Mouse (Mus musculus): ENCODE data around the gene Suclg1.

Gene Suclg1

DNA sequence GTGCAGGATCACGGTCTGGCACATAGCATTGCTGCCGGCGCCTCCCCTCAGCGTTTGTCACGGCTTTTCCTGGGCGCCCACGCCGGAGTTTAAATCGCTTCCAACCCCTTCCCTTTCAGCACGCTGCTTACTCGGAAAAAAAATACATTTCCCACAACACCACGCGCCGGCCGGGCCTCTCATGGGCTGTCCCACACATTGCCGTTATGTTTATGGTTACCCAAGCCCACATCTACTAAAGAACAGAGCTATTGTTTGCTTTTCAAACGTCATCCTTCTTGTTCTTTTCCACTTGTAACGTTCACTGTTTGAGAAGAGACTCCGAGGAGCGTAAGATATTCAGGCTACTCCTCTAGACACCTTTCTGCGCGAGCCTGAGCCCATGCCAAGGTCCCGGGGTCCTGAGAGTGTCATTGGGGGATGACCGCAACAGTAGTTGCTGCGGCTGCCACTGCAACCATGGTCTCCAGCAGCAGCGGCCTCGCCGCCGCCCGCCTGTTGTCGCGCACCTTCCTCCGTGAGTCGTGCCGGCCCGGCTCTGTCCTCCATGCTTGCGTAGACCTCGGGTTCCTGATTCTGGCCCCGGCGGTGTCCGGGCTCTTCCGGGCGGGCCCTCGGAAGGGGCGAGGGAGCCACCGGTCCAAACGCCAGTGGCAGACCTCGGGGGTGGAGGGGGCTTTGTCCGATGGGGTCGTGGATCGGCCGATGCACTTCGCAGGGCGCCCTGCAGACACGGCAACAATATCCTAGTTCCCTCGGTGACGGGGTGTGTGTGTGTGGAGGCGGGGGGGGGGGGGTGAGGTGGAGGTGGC lies at the start of gene Suclg1:
TSS of gene Suclg1 (plus strand) at position 146 of the 812 bp plus-strand sequence.
- peak; percentile 81 for DNase-seq (ENCODE audit: low read depth)

DNA sequence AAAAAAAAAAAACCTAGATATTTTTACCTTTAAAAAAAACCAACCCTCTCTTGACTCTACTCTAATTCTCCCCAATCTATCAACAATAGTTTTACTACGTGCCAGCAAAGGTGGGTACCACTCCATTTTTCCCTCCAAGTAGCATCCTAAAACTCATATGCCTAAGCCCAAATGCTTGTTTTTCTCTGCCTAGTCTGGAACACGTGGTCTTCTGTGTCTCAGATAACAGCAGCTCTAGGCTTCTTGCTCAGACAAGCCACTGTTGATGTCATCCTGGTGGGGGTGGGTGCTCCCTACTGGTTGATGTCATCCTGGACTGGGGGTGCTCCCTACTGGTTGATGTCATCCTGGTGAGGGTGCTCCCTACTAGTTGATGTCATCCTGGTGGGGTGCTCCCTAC lies 44.5 kb upstream of the Suclg1 start:
- no peak for DNase-seq (ENCODE audit: low read depth)

DNA sequence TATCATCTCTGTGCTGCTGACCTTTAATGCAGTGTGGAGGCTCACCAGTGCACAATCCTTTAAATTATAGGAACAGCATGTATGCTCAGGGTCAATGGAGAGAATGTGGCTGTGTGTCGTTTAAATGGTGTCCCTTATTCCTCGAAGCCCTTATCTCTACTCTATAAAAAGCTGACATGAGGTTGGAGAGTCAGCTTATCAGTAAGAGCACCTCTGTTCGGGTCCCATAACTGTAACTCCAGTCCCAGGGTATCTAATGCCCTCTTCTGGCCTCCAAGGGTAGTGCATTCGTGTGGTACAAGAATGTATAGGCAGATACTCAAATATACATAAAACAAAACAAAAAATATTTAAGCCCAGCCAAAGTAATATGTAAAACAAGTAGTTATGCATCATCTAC lies 43.2 kb upstream of the Suclg1 start:
- DNase-seq (ENCODE audit: low read depth), result no peak

DNA sequence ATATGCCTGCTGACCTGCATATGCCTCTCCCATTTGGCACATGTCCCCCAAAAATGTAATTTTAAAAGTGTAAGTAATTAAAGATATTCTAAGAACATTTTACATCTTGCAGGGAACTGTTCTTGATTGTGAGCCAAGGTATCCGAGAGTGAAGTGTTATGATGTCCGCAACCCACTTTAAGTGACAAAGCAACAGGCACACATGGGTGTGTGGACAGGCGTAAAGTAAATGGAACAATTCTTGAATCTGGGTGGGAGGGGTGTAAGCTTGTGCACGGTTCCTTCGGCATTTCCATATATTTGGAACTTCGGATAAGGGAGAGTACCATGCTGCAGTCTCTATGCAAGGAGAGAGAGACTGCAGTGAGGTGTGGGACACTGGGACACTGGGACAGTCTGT lies 38.6 kb upstream of the Suclg1 start:
- DNase-seq (ENCODE audit: low read depth), result no peak

DNA sequence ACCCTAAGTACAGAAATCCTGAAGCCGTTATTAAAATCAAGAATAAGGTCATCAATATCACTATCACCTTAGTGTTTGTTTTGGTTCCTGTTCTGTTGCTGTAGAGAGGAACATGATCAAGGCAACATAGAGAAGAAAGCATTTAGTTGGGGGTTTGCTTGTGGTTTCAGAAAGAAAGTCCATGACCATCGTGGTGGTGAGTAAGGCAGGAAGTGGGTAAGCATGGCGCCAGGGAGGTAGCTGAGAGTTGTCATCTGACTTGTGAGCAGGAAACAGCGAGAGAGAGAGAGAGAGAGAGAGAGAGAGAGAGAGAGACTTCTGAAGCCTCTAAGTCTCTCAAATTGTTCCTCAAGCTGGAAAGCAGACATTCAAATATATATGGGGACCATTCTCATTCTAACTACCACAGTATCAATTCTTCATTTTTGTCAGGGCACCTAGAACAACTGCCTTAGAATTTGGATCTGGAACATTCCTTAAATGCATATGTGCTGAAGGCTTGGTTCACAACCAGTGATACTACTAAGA lies 37.7 kb upstream of the Suclg1 start:
- no peak for DNase-seq (ENCODE audit: low read depth)

DNA sequence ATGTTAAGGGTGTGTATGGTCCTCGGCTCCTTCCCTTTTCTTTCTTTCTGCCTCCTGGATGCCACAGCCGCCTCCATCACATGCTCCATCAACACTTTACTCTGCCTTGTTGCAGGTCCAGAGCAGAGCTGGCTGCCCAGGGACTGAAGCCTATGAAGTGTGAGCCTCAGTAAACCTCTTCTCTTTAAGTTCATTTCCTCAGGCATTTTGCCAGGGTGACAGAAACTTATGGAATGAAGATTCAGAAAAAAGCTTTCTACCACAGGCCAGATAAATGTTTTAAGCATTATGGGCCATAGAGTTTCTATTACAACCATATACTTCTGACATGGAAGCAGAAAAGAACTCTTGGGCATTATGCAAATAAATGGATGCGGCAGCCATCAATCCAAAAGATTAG lies 37.1 kb upstream of the Suclg1 start:
- no peak for DNase-seq (ENCODE audit: low read depth)

DNA sequence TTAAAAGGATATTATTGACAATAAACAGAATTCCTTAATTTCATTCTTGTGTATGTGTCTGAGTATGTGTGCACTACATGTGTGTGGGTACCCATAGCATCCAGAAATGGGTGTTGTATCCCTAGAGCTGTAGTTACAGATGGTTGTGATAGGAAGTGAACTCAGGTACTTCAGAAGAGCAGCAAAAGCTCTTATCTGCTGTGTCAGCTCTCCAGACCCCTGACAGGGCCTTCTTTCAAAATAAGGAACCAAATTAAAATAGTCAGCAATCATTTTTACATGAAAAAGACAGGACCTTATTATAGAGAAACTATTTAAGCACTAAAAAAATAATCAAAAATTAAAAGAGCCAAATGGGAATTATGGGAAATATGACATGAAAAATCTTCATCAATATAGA lies 36.6 kb upstream of the Suclg1 start:
- DNase-seq (ENCODE audit: low read depth), result no peak

DNA sequence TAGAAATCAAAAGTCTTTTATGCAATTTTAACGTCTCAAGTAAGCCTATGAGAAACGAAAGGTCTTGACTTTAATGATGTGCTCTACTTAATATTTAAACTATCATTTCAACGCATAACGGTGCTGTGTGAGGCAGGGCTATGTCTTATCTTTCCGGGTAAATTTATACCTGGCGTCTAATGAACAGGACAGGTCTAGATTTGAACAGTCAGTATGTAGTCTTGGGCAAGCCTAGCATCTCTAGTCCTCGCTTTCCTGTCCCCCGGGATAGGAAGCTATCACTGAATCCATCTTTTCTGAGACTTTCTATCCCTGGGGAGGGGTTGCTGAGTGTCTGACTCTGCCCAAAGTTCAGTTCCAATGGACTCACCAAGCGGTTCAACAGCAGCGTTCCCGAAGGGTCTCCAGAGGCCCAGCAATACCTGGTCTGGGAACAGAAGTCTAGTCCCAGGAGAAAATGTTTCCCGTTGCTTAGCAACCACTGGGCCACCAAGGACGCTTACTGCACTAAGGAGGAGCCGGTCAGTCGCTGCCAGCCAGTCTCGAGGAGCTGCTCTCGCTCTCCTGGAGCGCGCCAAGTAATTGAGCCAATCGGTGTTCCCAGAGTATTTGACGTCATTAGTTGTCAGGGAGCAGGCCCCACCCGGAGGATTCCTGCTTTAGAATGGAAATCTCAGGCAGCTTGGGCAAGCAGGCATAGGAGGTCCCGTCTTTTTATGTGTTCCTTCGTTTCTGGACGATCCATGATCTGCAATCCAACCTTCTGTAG lies 26.8 kb upstream of the Suclg1 start, which contains the start of gene Dnah6:
TSS of gene Dnah6 (minus strand) at position 463 of the 769 bp plus-strand sequence.
- peak; percentile 86 for DNase-seq (ENCODE audit: low read depth)

DNA sequence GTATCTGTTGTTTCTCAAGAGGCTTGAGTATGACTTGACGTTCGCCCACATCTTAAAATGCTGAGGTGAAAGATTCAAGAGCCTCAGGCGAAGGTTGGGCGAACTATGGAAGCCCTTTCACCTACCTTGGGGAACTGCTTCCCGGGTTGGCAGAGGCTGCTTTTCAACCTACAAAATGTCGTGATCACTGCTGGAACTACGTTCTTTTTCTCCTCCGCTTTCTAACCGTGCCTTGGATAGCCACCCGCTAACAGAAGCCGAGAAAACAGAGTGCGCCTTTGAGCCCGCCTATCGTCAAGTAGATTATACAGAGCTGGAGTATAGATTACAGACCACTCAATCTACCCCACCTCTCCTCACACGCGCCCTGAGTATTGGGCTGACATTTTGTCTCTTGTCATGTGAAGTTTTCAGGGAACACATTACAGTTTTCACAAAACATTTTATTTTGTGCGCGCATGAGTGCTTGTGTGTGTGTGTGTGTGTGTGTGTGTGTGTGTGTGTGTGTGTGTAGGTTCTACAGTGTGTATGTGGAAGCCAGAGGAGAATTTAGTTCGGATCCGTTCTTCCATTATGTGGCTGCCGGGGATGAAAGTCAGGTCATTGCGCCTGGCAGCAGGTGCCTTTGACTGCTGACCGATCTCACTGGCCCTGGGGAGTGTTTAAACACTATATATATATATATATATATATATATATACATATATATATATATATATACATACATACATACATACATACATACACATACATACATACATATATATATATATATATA lies 26.0 kb upstream of the Suclg1 start:
- peak; percentile 51 for DNase-seq (ENCODE audit: low read depth)

DNA sequence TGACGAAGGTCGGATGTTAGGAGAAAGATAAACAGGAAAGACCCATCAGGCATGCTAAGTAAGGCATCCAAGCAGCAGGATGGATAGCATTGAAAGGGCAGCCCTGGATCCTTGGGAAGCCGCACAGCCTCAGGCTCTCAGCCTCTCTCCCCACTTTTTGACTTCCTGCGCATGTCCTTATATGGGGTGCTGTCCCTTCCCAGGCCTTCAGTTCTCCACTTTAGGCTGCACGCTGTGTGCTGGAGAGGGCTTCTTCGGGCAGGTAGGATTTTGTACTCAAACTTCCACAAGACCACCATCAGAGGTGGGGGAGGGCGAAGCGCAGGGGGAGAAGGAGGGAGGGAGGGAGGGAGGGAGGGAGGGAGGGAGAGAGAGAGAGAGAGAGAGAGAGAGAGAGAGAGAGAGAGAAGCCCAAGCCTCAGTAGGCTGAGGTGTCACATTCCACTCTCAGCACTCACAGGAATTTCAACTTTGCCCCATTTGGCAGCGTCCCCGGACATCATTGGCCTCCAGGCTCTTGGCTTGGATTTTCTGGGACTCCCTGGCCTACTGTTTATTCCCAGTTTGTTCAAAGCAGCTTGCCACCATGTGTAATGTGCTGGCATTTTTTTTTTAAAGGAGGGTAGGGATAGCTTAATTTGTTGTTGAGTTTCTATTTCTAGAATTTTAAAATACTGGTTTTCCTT lies 25.2 kb upstream of the Suclg1 start:
- no peak for DNase-seq (ENCODE audit: low read depth)

DNA sequence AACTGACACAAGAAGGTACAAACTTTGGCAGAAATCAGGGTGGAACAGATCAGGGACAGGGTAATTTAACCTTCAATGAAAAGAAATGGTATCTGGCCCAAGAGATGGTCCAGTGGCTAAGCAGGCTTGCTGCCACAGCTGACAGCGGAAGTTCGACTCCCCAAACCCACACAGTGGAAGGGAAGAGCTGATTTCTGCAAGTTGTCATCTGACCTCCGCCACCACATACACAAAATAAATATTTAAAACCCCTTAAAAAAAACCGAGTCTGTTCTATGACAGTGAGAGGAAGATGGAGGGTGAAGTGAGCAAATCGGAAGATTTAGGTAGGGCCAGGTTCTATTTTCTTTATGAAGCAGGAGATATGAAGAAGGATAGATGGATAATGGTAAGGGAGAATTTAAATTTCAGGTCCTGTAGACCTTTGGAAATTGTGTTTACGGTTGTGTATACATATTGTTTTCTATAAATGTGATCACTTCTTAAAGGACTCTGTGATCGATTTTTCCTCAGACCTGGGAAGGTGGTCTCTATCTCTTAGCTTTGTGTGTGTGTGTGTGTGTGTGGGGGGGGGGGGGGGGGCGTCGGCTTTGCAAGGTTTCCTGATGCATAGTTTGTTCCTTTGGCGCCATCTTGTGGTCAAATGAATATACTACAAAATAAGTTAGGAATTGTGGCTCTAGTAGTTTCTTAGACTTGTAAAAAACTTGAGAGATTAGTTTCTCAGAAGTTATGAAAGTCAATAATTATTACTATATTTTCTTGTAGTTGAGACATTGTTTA lies 20.6 kb upstream of the Suclg1 start:
- no peak for DNase-seq (ENCODE audit: low read depth)

DNA sequence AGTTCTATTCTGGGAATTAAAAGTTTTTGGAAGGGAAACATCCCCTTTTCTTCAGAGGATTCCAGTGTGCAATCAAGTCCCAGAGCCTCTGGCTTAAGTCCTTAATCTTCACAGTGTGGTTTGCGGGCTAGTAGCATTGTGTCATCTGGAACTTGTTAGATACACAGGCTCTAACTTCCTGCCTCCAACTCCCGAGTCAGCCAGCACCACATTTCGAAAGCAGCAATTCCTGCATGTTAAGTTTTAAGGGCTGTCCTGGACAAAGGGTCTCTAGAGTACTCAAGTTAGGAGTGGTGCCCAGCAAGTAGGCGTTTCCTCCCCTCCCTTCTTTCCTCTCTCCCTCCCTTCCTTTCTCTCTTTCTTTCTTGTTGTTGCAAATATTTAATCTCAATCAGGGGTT lies 19.8 kb upstream of the Suclg1 start:
- no peak for DNase-seq (ENCODE audit: low read depth)

DNA sequence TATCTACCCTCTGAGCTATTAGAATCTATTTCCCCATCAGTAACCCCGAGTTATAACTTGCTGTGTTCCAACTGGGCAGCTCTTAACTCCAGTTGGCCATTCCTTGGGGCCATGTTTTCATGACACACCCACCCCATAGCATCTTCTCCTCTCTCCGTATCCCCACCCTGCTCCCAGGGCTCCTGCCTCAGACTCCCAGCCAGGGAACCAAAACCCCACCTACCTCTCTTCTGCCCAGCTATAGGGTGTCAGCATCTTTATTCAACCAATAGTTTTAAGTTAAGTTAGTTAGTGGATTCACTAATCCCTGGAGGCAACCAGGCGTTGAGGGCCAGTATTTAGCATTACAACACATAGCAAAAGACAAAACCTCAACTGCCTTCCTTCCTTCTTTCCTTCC lies 19.3 kb upstream of the Suclg1 start:
- DNase-seq (ENCODE audit: low read depth), result no peak

DNA sequence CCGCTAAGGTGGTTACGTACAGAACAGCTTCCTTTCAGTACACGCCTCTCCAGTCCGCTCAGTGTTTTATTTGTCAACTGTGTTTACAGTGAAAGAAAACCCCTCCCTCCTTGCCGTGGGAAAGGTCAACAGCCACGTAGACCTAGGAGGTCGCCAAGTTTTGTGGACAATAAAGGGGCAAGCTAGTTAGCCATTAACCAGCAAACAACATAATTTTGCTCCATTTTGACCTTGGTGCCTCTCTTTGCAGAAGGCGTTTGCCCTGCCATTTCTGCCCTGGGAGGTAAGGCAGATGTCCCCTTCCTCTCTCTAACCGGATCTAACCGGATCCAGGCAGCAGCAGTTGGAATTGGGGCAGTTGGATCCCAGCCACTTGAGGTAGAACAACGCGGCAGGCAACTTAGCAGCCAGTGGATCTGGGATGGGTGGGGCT lies 16.0 kb upstream of the Suclg1 start:
- DNase-seq (ENCODE audit: low read depth), result no peak

DNA sequence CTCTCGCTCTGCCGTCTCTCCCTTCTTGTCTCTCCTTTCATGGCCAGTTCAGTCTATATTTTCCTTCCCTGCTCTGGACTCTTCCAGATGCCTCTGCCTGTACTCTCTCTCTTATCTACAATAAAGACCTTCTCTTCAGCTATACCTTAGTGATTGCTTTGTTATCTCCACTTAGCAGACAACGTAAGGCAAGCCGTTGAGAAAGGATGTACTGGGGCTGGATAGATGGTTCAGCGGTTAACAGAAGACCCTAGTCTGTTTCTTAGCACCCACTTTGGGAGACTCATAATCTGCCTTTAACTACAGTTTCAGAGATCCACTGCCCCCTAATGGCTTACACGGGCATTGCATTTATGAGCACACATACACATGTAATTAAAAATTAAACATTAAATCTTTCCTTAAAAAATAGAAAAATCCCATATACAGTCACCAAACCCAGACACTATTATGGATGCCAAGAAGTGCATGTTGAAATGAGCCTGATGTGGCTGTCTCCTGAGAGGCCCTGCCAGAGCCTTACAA lies 14.9 kb upstream of the Suclg1 start:
- DNase-seq (ENCODE audit: low read depth), result no peak

DNA sequence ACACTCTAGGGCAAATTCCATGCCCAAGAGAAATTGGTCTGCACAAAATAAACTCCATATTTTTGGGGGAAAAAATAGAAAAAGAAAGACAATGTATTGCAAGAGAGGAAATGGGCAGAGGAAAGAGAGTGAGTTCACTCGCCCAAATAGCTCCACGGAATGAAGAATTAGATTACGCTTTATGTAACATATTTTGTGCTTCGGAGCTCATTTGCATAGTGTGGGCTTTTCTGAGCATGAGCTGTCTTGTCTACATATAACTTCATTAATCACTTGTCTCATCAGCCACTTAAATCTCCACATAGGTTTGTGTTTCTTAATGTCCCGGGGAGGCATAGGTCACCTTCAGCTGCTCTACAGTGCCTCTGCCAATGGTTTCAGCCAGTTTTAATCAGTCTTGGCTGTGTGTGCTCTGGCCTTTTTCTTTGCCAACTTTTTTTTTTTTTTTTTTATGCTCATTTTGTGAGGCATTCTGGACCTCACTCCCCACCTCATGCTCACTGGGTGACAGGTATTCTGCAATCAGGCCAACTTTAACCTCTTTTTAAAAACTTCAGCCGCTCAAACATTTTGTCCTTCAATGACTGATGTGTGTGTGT lies 13.8 kb upstream of the Suclg1 start:
- no peak for DNase-seq (ENCODE audit: low read depth)

DNA sequence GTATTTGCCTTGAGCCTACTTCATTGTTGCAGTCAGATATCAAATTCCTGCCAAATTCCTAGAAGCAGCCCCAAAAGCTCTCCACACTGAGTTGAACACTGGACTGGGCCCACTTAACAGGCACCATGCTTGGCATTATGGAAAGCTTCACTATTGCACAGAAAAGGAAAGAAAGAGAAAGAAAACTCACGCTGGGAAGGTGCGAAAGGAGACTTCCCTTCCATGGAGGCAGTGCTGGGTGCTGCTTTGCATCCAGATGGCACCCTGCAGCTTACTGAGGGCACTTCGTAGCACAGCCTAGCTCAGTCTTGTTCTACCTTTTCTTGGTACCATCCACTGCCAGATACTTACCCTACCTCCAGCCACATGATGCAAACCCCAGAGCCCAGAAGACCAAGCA lies 12.5 kb upstream of the Suclg1 start:
- no peak for DNase-seq (ENCODE audit: low read depth)

DNA sequence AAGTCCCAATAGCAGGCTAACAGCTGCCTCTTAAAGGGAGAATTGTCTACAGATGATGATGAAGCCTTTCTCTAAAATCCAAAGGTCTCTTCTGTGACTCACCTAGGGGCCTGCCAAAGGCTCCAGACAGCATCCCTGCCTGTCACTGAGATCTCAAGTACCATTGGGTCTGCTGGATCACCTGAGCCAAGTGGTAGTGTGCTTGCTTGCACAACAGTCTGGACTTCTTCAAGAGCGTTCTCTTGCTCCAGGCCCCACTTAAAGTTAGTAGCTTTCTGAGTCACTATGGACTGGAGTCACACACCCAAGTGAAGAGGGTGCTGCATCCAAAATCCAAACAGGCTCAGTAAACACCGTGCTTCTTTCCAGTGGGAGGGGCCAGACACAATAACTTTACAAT lies 1.4 kb upstream of the Suclg1 start:
- DNase-seq (ENCODE audit: low read depth), result no peak

DNA sequence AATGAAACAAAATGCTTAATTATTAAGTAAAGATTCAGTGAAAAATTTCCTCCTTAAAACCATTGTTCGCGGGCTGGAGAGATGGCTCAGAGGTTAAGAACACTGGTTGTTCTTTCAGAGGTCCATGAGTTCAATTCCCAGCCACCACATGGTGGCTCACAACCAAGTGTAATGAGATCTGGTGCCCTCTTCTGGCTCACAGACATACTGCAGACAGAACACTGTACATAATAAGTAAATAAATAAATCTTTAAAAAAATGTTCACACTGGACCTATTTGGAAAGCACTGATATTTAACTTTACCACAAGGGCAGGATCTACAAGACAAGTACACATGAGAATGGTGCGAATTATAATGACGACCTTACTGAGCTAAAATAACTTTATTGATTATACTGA lies 730 bp upstream of the Suclg1 start:
- DNase-seq (ENCODE audit: low read depth), result peak; percentile 58

DNA sequence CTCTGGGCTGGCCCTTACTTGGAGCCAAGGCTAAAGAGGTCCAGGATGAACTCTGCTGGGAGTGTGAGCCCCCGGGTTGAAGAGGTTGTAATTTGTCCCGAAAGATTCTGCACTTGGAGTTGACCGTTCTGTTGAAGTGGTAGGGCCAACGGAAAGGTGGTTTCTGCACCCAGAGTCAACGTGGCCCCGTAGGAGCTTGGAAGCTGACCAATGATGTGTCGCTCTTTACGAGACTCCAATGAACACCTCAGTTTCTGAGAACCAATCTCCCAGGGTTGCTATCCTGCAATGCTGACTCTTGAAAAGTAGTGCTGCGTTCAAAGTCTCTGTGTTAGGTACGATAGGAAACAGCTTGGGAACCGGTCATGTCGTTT lies 854 bp downstream of the Suclg1 start:
- DNase-seq (ENCODE audit: low read depth), result peak; percentile 40

Measured in c-Kit-positive CD71-positive TER-119-negative erythroid progenitor cells, embryonic 14.5 days (primary cell).